Mouse (Mus musculus): ENCODE results near the gene Wdr66. TPM values are rescaled to one million over a fixed set of nuclear protein-coding genes. Genes with fewer than 3 reads are reported as not detected.

Gene Wdr66
- total and polyA plus RNA-seq, 3 experiments: 0.52 to 2.0 (median 0.65) TPM

- no peaks in the 10 kb centered on the region for H3K79me2 ChIP-seq (replicated peaks; ENCODE audit: control insufficient read depth, insufficient read depth, low read length)
- no peak for TF ChIP-seq CTCF (IDR thresholded peaks at IDR 0.05)
- no peak for TF ChIP-seq EP300 (IDR thresholded peaks at IDR 0.05; ENCODE audit: insufficient read depth, low read depth, low read length)
- no peak for TF ChIP-seq POLR2A (IDR thresholded peaks at IDR 0.05; ENCODE audit: insufficient read depth, low read depth, low read length)
- intact Hi-C loops (cut with DNase I): no loop called here
- peak; percentile 36 to 50 for DNase-seq
- no peak overlapping the region for H3K4me3 ChIP-seq
- H3K27me3 ChIP-seq (ENCODE audit: control insufficient read depth, insufficient read depth, low read length): no peaks in the 10 kb centered on the region
- H3K36me3 ChIP-seq (ENCODE audit: control insufficient read depth, insufficient read depth, low read length): no peaks in the 10 kb centered on the region
- WGBS: 50% methylated on average over 15 of the region's 15 CpGs
- no peak overlapping the region for H3K9ac ChIP-seq (ENCODE audit: low read depth, low read length)
- H3K27ac ChIP-seq: peak overlapping the region; percentile 15; the same call in 1 of the 2 replicates
- no peaks in the 10 kb centered on the region; the same call in 1 of the 2 replicates for H3K4me1 ChIP-seq (ENCODE audit: control insufficient read depth, insufficient read depth, low read length)
Observed at GRCm38 (mm10) chr5:123326006-123326750, 74.3 kb downstream of the Wdr66 start.

GRCm38 (mm10) chr5:123326751-123327148 is 74.8 kb downstream of the Wdr66 start:
- intact Hi-C loops (cut with DNase I): no loop called here
- Histone ChIP-seq H3K27me3 (ENCODE audit: control insufficient read depth, insufficient read depth, low read length) (no peaks in the 10 kb centered on the region), H3K27ac (peak overlapping the region; percentile 15; the same call in 1 of the 2 replicates), H3K4me1 (ENCODE audit: control insufficient read depth, insufficient read depth, low read length) (no peaks in the 10 kb centered on the region; the same call in 1 of the 2 replicates), H3K4me3 (no peak overlapping the region), H3K36me3 (ENCODE audit: control insufficient read depth, insufficient read depth, low read length) (no peaks in the 10 kb centered on the region), H3K9ac (ENCODE audit: low read depth, low read length) (no peak overlapping the region), H3K79me2 (replicated peaks; ENCODE audit: control insufficient read depth, insufficient read depth, low read length) (no peaks in the 10 kb centered on the region)
- TF ChIP-seq CTCF (IDR thresholded peaks at IDR 0.05) (no peak), POLR2A (IDR thresholded peaks at IDR 0.05; ENCODE audit: insufficient read depth, low read depth, low read length) (no peak), EP300 (IDR thresholded peaks at IDR 0.05; ENCODE audit: insufficient read depth, low read depth, low read length) (no peak)
- peak; percentile 39 to 47 for DNase-seq
- WGBS: 71% methylated on average over 9 of the region's 9 CpGs

- H3K9ac ChIP-seq (ENCODE audit: low read depth, low read length): no peak overlapping the region
- 83% methylated on average over 8 of the region's 8 CpGs for WGBS
- intact Hi-C loops (cut with DNase I): no loop called here
- no peaks in the 10 kb centered on the region; the same call in 1 of the 2 replicates for H3K4me1 ChIP-seq (ENCODE audit: control insufficient read depth, insufficient read depth, low read length)
- TF ChIP-seq CTCF (IDR thresholded peaks at IDR 0.05) (no peak), POLR2A (IDR thresholded peaks at IDR 0.05; ENCODE audit: insufficient read depth, low read depth, low read length) (no peak), EP300 (IDR thresholded peaks at IDR 0.05; ENCODE audit: insufficient read depth, low read depth, low read length) (no peak)
- no peaks in the 10 kb centered on the region for H3K79me2 ChIP-seq (replicated peaks; ENCODE audit: control insufficient read depth, insufficient read depth, low read length)
- no peak overlapping the region for H3K27ac ChIP-seq
- DNase-seq: no peak
- no peaks in the 10 kb centered on the region for H3K27me3 ChIP-seq (ENCODE audit: control insufficient read depth, insufficient read depth, low read length)
- H3K36me3 ChIP-seq (ENCODE audit: control insufficient read depth, insufficient read depth, low read length): no peaks in the 10 kb centered on the region
- H3K4me3 ChIP-seq: no peak overlapping the region
Observed at GRCm38 (mm10) chr5:123327686-123328085, 75.8 kb downstream of the Wdr66 start.

GRCm38 (mm10) chr5:123333566-123333965 is 81.7 kb downstream of the Wdr66 start:
- H3K27me3 ChIP-seq (ENCODE audit: control insufficient read depth, insufficient read depth, low read length): no peaks in the 10 kb centered on the region
- intact Hi-C loops (cut with DNase I): no loop called here
- H3K27ac ChIP-seq: no peak overlapping the region
- no peak for TF ChIP-seq EP300 (IDR thresholded peaks at IDR 0.05; ENCODE audit: insufficient read depth, low read depth, low read length)
- no peaks in the 10 kb centered on the region for H3K4me1 ChIP-seq (ENCODE audit: control insufficient read depth, insufficient read depth, low read length)
- H3K36me3 ChIP-seq (ENCODE audit: control insufficient read depth, insufficient read depth, low read length): no peaks in the 10 kb centered on the region
- no peak for DNase-seq
- H3K9ac ChIP-seq (ENCODE audit: low read depth, low read length): no peak overlapping the region
- no peak overlapping the region for H3K4me3 ChIP-seq
- WGBS: 80% methylated on average over 6 of the region's 6 CpGs
- no peaks in the 10 kb centered on the region for H3K79me2 ChIP-seq (replicated peaks; ENCODE audit: control insufficient read depth, insufficient read depth, low read length)

GRCm38 (mm10) chr5:123336205-123336961 is 84.5 kb downstream of the Wdr66 start:
- H3K79me2 ChIP-seq (replicated peaks; ENCODE audit: control insufficient read depth, insufficient read depth, low read length): no peaks in the 10 kb centered on the region
- intact Hi-C loops (cut with DNase I): no loop called here
- H3K9ac ChIP-seq (ENCODE audit: low read depth, low read length): no peak overlapping the region
- no peaks in the 10 kb centered on the region for H3K36me3 ChIP-seq (ENCODE audit: control insufficient read depth, insufficient read depth, low read length)
- no peak for DNase-seq
- TF ChIP-seq POLR2A (IDR thresholded peaks at IDR 0.05; ENCODE audit: insufficient read depth, low read depth, low read length): no peak
- no peak for TF ChIP-seq CTCF (IDR thresholded peaks at IDR 0.05)
- no peak for TF ChIP-seq EP300 (IDR thresholded peaks at IDR 0.05; ENCODE audit: insufficient read depth, low read depth, low read length)
- H3K4me1 ChIP-seq (ENCODE audit: control insufficient read depth, insufficient read depth, low read length): no peaks in the 10 kb centered on the region
- H3K27me3 ChIP-seq (ENCODE audit: control insufficient read depth, insufficient read depth, low read length): no peaks in the 10 kb centered on the region
- H3K4me3 ChIP-seq: no peak overlapping the region
- WGBS: 76% methylated on average over 4 of the region's 4 CpGs
- H3K27ac ChIP-seq: no peak overlapping the region

GRCm38 (mm10) chr5:123338463-123338862 is 86.6 kb downstream of the Wdr66 start:
- no peak for DNase-seq
- Histone ChIP-seq H3K4me1 (ENCODE audit: control insufficient read depth, insufficient read depth, low read length) (no peaks in the 10 kb centered on the region), H3K4me3 (no peak overlapping the region), H3K79me2 (replicated peaks; ENCODE audit: control insufficient read depth, insufficient read depth, low read length) (no peaks in the 10 kb centered on the region), H3K27ac (no peak overlapping the region), H3K36me3 (ENCODE audit: control insufficient read depth, insufficient read depth, low read length) (no peaks in the 10 kb centered on the region), H3K27me3 (ENCODE audit: control insufficient read depth, insufficient read depth, low read length) (no peaks in the 10 kb centered on the region), H3K9ac (ENCODE audit: low read depth, low read length) (no peak overlapping the region)
- intact Hi-C loops (cut with DNase I): no loop called here
- WGBS: 88% methylated on average over 3 of the region's 3 CpGs
- TF ChIP-seq CTCF (IDR thresholded peaks at IDR 0.05) (no peak), POLR2A (IDR thresholded peaks at IDR 0.05; ENCODE audit: insufficient read depth, low read depth, low read length) (no peak), EP300 (IDR thresholded peaks at IDR 0.05; ENCODE audit: insufficient read depth, low read depth, low read length) (no peak)
